Mouse (Mus musculus) ovary, postnatal 36 days (tissue): Measurements from ENCODE around the gene Klk1b5.

Source experiments
- DNase-seq: peaks from one replicate; pipeline ENCODE4 v3.0.0; 2022; ENCODE audit warnings: low spot score, mixed read lengths

The Klk1b5 gene

GRCm38 (mm10) chr7:44253023-44253616, 37.4 kb downstream of the Klk1b5 start:
- no peak for DNase-seq

- DNase-seq, result no peak
Observed at GRCm38 (mm10) chr7:44254930-44255329, 39.2 kb downstream of the Klk1b5 start.

DNA sequence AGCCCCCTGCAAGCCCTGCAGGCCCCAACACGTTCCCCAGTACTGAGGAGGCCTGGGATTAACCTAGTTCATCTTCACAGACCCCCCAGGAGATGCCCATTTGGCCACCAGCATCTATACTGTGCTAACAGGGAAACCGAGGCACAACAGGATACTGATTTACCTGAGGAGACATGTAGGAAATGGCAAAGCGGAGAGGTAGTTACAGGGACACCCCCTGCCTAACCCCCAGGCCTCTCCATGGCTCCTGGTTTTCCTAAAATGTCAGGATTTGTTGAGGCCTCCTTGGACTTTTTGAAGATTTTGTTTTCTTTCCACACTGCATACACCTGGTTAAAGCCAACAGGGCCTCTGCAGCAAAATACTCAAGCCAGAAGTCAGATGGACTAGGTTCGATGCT, 41.5 kb downstream of the Klk1b5 start, which contains the start of gene Acp4:
Gene Acp4, minus strand, starts transcription at position 101 of the 400 bp plus-strand sequence.
- no peak for DNase-seq

DNA sequence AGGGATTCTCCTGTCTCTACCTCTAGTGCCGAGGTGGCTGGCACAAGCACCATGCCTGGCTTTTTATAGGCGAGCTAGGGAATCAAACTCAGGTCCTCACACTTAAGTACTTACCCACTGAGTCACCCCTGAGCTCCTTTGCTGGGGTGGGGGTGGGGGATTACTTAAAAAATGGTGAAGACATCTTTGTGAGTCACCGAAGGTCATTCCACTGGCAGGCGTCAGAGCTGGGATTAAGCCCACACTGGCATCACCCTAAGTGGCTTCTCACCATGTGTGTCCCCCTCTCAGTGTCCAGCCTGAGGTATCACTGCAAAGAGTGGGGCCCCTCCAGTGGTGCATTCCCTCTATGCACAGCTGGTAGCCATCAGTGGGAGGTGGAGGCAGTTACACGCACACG, 44.7 kb downstream of the Klk1b5 start:
- DNase-seq, result no peak

GRCm38 (mm10) chr7:44261147-44261546, 45.4 kb downstream of the Klk1b5 start, which contains the start of gene Gm15517:
Gm15517 (plus strand) TSS chr7:44261447.
- DNase-seq, result no peak

DNA sequence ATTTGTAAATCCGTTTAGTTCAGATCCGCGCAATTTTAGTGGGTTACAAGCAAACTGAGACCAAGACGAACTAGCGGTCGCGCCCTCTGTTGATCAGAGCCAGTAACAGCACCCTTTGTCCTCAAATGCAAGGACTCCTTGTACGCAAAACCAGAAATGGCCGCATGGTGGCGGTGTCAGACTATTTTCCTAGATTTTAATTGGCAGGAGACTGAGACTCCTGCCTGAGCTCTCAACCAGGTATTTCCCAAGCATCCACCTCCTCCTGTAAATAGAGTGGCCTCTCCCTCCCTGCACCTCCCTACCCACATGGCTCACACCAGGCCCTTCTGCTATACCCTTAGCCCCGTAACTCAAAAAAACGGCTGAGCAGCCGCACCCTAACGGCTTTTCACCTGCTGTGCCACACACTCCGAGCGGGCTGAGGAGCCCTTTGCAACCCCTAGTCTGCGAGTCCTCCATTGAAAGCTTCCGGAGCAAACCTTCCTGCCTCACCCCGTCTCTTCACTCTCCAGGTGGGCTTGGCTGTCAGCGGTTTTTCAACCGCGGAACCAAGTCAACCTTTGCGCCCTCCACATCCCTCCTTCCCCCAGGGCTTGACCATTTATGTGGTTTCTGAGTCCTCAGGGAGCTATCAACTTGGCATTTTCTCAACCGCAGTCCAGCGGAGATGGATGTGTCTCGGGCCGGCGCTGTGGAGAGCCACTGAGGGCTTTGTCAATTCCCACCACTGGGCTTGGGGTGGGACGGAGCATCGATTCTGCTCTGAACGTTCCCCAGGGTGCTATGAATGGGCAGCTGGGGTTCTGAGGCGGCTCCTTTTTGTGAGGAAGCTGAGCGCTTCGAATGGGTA, 47.3 kb downstream of the Klk1b5 start:
- peak; percentile 88 for DNase-seq

- no peak for DNase-seq
Observed at GRCm38 (mm10) chr7:44268117-44268516, 52.4 kb downstream of the Klk1b5 start.

- no peak for DNase-seq
Observed at GRCm38 (mm10) chr7:44269397-44269796, 53.7 kb downstream of the Klk1b5 start.
